Mouse (Mus musculus): ENCODE results near the gene Snrpb2. TPM values are rescaled to one million over a fixed set of nuclear protein-coding genes. Genes with fewer than 3 reads are reported as not detected.

Snrpb2 gene
- polyA plus RNA-seq, 1 experiment = 35.9 TPM

- Histone ChIP-seq H3K36me3 (ENCODE audit: control insufficient read depth, insufficient read depth) (no peaks in the 10 kb centered on the region), H3K4me3 (ENCODE audit: insufficient read depth, poor library complexity, severe bottlenecking) (no peak overlapping the region), H3K79me3 (ENCODE audit: low read depth) (no peaks in the 10 kb centered on the region), H3K79me2 (ENCODE audit: control insufficient read depth, insufficient read depth) (no peaks in the 10 kb centered on the region), H3ac (ENCODE audit: control insufficient read depth, insufficient read length, low read depth) (no peak overlapping the region), H3K27me3 (ENCODE audit: control insufficient read depth, insufficient read depth, insufficient read length) (no peaks in the 10 kb centered on the region)
- no peak for TF ChIP-seq MAX (IDR thresholded peaks at IDR 0.05)
- TF ChIP-seq MYOG (IDR thresholded peaks at IDR 0.05; ENCODE audit: control insufficient read depth, extremely low read depth, insufficient read length) = no peak
- no peak for TF ChIP-seq USF1 (IDR thresholded peaks at IDR 0.05; ENCODE audit: low read depth)
- no peak for TF ChIP-seq FOSL1 (IDR thresholded peaks at IDR 0.05; ENCODE audit: insufficient read depth, low read length, poor library complexity, severe bottlenecking)
- no peak for TF ChIP-seq CTCF (IDR thresholded peaks at IDR 0.05; ENCODE audit: control insufficient read depth, insufficient read depth, insufficient read length)
- no peak for TF ChIP-seq CEBPB (IDR thresholded peaks at IDR 0.05; ENCODE audit: low read depth)
- no peak for TF ChIP-seq MYOD1 (IDR thresholded peaks at IDR 0.05; ENCODE audit: control insufficient read depth, insufficient read length, low read depth)
These were observed 34.3 kb downstream of the Snrpb2 start for GRCm38 (mm10) chr2:143097170-143097569.

GRCm38 (mm10) chr2:143113859-143114258, 51.0 kb downstream of the Snrpb2 start:
- no peak for TF ChIP-seq CTCF (IDR thresholded peaks at IDR 0.05; ENCODE audit: control insufficient read depth, insufficient read depth, insufficient read length)
- no peak for TF ChIP-seq FOSL1 (IDR thresholded peaks at IDR 0.05; ENCODE audit: insufficient read depth, low read length, poor library complexity, severe bottlenecking)
- no peak for TF ChIP-seq MYOG (IDR thresholded peaks at IDR 0.05; ENCODE audit: control insufficient read depth, extremely low read depth, insufficient read length)
- no peak for TF ChIP-seq MAX (IDR thresholded peaks at IDR 0.05)
- TF ChIP-seq CEBPB (IDR thresholded peaks at IDR 0.05; ENCODE audit: low read depth) = no peak
- TF ChIP-seq MYOD1 (IDR thresholded peaks at IDR 0.05; ENCODE audit: control insufficient read depth, insufficient read length, low read depth) = no peak
- TF ChIP-seq USF1 (IDR thresholded peaks at IDR 0.05; ENCODE audit: low read depth) = no peak
- no peaks in the 10 kb centered on the region for H3K36me3 ChIP-seq (ENCODE audit: control insufficient read depth, insufficient read depth)
- H3K27me3 ChIP-seq (ENCODE audit: control insufficient read depth, insufficient read depth, insufficient read length) = no peaks in the 10 kb centered on the region
- H3K4me3 ChIP-seq (ENCODE audit: insufficient read depth, poor library complexity, severe bottlenecking) = no peak overlapping the region
- H3K79me3 ChIP-seq (ENCODE audit: low read depth) = no peaks in the 10 kb centered on the region
- H3ac ChIP-seq (ENCODE audit: control insufficient read depth, insufficient read length, low read depth) = no peak overlapping the region
- H3K79me2 ChIP-seq (ENCODE audit: control insufficient read depth, insufficient read depth) = no peaks in the 10 kb centered on the region

GRCm38 (mm10) chr2:143114716-143115115, 51.9 kb downstream of the Snrpb2 start:
- H3ac ChIP-seq (ENCODE audit: control insufficient read depth, insufficient read length, low read depth) = no peak overlapping the region
- no peaks in the 10 kb centered on the region for H3K79me2 ChIP-seq (ENCODE audit: control insufficient read depth, insufficient read depth)
- no peak overlapping the region for H3K4me3 ChIP-seq (ENCODE audit: insufficient read depth, poor library complexity, severe bottlenecking)
- no peaks in the 10 kb centered on the region for H3K79me3 ChIP-seq (ENCODE audit: low read depth)
- no peak for TF ChIP-seq MYOG (IDR thresholded peaks at IDR 0.05; ENCODE audit: control insufficient read depth, extremely low read depth, insufficient read length)
- no peak for TF ChIP-seq CTCF (IDR thresholded peaks at IDR 0.05; ENCODE audit: control insufficient read depth, insufficient read depth, insufficient read length)
- no peak for TF ChIP-seq USF1 (IDR thresholded peaks at IDR 0.05; ENCODE audit: low read depth)
- TF ChIP-seq MAX (IDR thresholded peaks at IDR 0.05) = no peak
- TF ChIP-seq FOSL1 (IDR thresholded peaks at IDR 0.05; ENCODE audit: insufficient read depth, low read length, poor library complexity, severe bottlenecking) = no peak
- no peak for TF ChIP-seq CEBPB (IDR thresholded peaks at IDR 0.05; ENCODE audit: low read depth)
- TF ChIP-seq MYOD1 (IDR thresholded peaks at IDR 0.05; ENCODE audit: control insufficient read depth, insufficient read length, low read depth) = no peak
- H3K27me3 ChIP-seq (ENCODE audit: control insufficient read depth, insufficient read depth, insufficient read length) = no peaks in the 10 kb centered on the region
- H3K36me3 ChIP-seq (ENCODE audit: control insufficient read depth, insufficient read depth) = no peaks in the 10 kb centered on the region

- Histone ChIP-seq H3K79me3 (ENCODE audit: low read depth) (no peaks in the 10 kb centered on the region), H3K4me3 (ENCODE audit: insufficient read depth, poor library complexity, severe bottlenecking) (no peak overlapping the region), H3K36me3 (ENCODE audit: control insufficient read depth, insufficient read depth) (no peaks in the 10 kb centered on the region), H3ac (ENCODE audit: control insufficient read depth, insufficient read length, low read depth) (no peak overlapping the region), H3K27me3 (ENCODE audit: control insufficient read depth, insufficient read depth, insufficient read length) (no peaks in the 10 kb centered on the region), H3K79me2 (ENCODE audit: control insufficient read depth, insufficient read depth) (no peaks in the 10 kb centered on the region)
- TF ChIP-seq FOSL1 (IDR thresholded peaks at IDR 0.05; ENCODE audit: insufficient read depth, low read length, poor library complexity, severe bottlenecking) (no peak), MAX (IDR thresholded peaks at IDR 0.05) (no peak), USF1 (IDR thresholded peaks at IDR 0.05; ENCODE audit: low read depth) (no peak), MYOG (IDR thresholded peaks at IDR 0.05; ENCODE audit: control insufficient read depth, extremely low read depth, insufficient read length) (no peak), MYOD1 (IDR thresholded peaks at IDR 0.05; ENCODE audit: control insufficient read depth, insufficient read length, low read depth) (no peak), CEBPB (IDR thresholded peaks at IDR 0.05; ENCODE audit: low read depth) (no peak), CTCF (IDR thresholded peaks at IDR 0.05; ENCODE audit: control insufficient read depth, insufficient read depth, insufficient read length) (no peak)
These were observed 54.6 kb downstream of the Snrpb2 start for GRCm38 (mm10) chr2:143117453-143117852.

GRCm38 (mm10) chr2:143118221-143118620, 55.4 kb downstream of the Snrpb2 start:
- H3K27me3 ChIP-seq (ENCODE audit: control insufficient read depth, insufficient read depth, insufficient read length) = no peaks in the 10 kb centered on the region
- no peaks in the 10 kb centered on the region for H3K36me3 ChIP-seq (ENCODE audit: control insufficient read depth, insufficient read depth)
- H3ac ChIP-seq (ENCODE audit: control insufficient read depth, insufficient read length, low read depth) = no peak overlapping the region
- H3K79me3 ChIP-seq (ENCODE audit: low read depth) = no peaks in the 10 kb centered on the region
- no peak overlapping the region for H3K4me3 ChIP-seq (ENCODE audit: insufficient read depth, poor library complexity, severe bottlenecking)
- TF ChIP-seq MYOG (IDR thresholded peaks at IDR 0.05; ENCODE audit: control insufficient read depth, extremely low read depth, insufficient read length) (no peak), CTCF (IDR thresholded peaks at IDR 0.05; ENCODE audit: control insufficient read depth, insufficient read depth, insufficient read length) (no peak), MYOD1 (IDR thresholded peaks at IDR 0.05; ENCODE audit: control insufficient read depth, insufficient read length, low read depth) (no peak), MAX (IDR thresholded peaks at IDR 0.05) (no peak), CEBPB (IDR thresholded peaks at IDR 0.05; ENCODE audit: low read depth) (no peak), FOSL1 (IDR thresholded peaks at IDR 0.05; ENCODE audit: insufficient read depth, low read length, poor library complexity, severe bottlenecking) (no peak)
- H3K79me2 ChIP-seq (ENCODE audit: control insufficient read depth, insufficient read depth) = no peaks in the 10 kb centered on the region

Other genes with a start within 250 kb of the Snrpb2 start
- 2.2 TPM for gene Kif16b, start 161.5 kb upstream of the Snrpb2 start, polyA plus RNA-seq (2012; fragmentation: generic; extraction: Trizol)
- gene Otor, start 15.4 kb downstream of the Snrpb2 start, polyA plus RNA-seq (2012; fragmentation: generic; extraction: Trizol) = not detected

Measured in C2C12 (cell line).